Mouse (Mus musculus) heart, adult 2 months (tissue): ENCODE data around the gene Lrrc36.

Experiments
- CTCF ChIP-seq: fragments of 200-600 bp; IDR thresholded peaks from 2 replicates; pipeline ENCODE4 v1.8.1; 2022; ENCODE audit warnings: antibody characterized with exemption, mild to moderate bottlenecking, moderate library complexity
- POLR2A ChIP-seq: fragments of 200-500 bp; IDR thresholded peaks from 2 replicates; pipeline ENCODE4 v1.6.1; 2011; ENCODE audit warnings: mild to moderate bottlenecking, low read depth, low read length, control low read depth; ENCODE audit not compliant: insufficient read depth

- TF ChIP-seq POLR2A = no peak
- TF ChIP-seq CTCF = no peak
Measured at GRCm38 (mm10) chr8:105442661-105443060, 29.3 kb downstream of the Lrrc36 start.
